Mouse (Mus musculus): ENCODE measurements around the gene Ebf1. TPM values are rescaled to one million over a fixed set of nuclear protein-coding genes. Genes with fewer than 3 reads are reported as not detected.

The Ebf1 gene
- polyA plus RNA-seq, 1 experiment from 2014 or later: 7.6 TPM

DNA sequence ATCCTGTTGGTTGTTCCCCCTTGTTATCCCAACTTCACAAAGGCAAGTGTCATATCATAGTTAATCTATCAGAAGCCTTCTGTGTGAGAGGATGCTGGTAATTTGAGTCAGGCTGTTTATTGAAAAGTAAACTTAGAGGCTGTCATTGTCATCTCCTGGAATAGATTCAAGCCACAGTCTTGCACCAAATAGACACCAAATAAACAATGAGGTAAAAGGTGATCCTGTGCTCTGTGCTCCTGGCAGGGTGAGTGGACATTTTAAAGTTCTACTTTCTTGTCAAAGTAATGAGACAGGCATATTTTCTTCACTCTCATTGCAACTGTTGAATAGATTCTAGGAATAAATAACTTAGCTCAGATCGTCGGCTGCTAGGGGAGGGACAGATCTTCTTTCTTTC is 327.3 kb downstream of the Ebf1 start:
- 84% methylated on average over 2 of the region's 2 CpGs for WGBS
- no peak overlapping the region for H3K27ac ChIP-seq
- no peaks in the 10 kb centered on the region for H3K4me1 ChIP-seq
- no peaks in the 10 kb centered on the region for H3K27me3 ChIP-seq (ENCODE audit: insufficient read depth, poor library complexity, severe bottlenecking)
- H3K4me3 ChIP-seq: no peak overlapping the region
- DNase-seq (ENCODE audit: low spot score): no peak
- no peaks in the 10 kb centered on the region for H3K36me3 ChIP-seq
- no peaks in the 10 kb centered on the region for H3K9me3 ChIP-seq

DNA sequence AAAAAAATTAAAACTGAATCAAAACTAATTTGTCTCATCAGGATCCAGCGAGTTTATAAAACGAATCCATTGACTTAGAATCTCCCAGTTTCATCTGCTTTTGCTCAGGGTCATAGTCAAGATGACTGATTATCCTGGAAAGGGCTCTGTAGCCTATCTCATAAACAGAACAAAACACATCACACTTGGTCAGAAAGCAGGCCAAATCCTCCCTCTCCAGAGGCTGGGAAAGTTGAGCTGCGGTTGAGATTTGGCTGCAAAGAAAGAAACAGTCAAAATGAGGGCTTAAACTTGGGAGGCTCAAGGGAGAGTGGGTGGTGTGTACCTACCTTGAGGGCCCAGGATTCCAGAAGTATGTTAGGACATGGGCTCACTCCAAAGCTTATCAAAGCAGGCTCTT is 329.5 kb downstream of the Ebf1 start:
- 79% methylated on average over 3 of the region's 3 CpGs for WGBS
- DNase-seq (ENCODE audit: low spot score): no peak
- H3K27ac ChIP-seq: no peak overlapping the region
- H3K36me3 ChIP-seq: no peaks in the 10 kb centered on the region
- no peaks in the 10 kb centered on the region for H3K9me3 ChIP-seq
- H3K4me3 ChIP-seq: no peak overlapping the region
- no peaks in the 10 kb centered on the region for H3K4me1 ChIP-seq
- H3K27me3 ChIP-seq (ENCODE audit: insufficient read depth, poor library complexity, severe bottlenecking): no peaks in the 10 kb centered on the region

DNA sequence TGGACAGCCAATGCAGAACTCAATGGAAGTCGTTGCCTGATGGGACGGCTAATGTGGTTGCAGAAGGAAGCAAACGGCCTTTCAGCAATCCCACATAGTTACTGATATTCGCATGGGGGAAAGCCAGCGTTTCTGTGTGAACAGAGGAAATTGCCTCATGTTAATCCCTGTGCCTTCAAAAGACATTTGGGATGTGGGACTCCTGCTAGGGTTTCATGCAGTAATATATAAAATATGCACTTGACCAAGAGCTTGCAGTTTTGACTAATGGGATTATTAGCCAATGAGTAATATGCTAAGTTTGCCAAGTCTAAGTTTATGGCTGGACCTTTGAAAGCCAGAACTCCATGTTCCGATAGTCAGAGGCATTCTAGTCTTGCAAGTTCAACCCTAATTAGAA is 331.4 kb downstream of the Ebf1 start:
- Histone ChIP-seq H3K4me1 (no peaks in the 10 kb centered on the region), H3K36me3 (no peaks in the 10 kb centered on the region), H3K9me3 (no peaks in the 10 kb centered on the region), H3K27me3 (ENCODE audit: insufficient read depth, poor library complexity, severe bottlenecking) (no peaks in the 10 kb centered on the region), H3K27ac (no peak overlapping the region), H3K4me3 (no peak overlapping the region)
- no peak for DNase-seq (ENCODE audit: low spot score)
- 84% methylated on average over 6 of the region's 6 CpGs for WGBS

DNA sequence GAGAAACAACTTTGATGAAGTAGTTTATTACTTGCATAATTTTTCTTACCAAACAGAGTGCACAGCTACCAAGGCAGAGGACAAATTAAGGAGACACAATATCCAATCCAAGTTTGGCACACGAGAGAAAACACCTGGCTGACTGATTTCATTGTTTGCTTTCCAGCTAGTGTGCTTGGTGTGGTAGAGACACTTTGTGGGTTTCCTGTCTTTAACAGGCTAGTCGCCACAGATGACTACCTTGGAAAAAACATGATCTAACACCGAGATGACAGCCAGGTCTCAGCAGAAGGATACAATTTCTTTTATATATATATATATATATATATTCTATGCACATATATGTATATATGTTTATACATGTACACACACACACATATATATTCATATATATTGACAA is 332.0 kb downstream of the Ebf1 start:
- no peak overlapping the region for H3K27ac ChIP-seq
- H3K27me3 ChIP-seq (ENCODE audit: insufficient read depth, poor library complexity, severe bottlenecking): no peaks in the 10 kb centered on the region
- no peaks in the 10 kb centered on the region for H3K4me1 ChIP-seq
- no peak for DNase-seq (ENCODE audit: low spot score)
- no peaks in the 10 kb centered on the region for H3K9me3 ChIP-seq
- 73% methylated on average over 3 of the region's 3 CpGs for WGBS
- no peak overlapping the region for H3K4me3 ChIP-seq
- no peaks in the 10 kb centered on the region for H3K36me3 ChIP-seq

DNA sequence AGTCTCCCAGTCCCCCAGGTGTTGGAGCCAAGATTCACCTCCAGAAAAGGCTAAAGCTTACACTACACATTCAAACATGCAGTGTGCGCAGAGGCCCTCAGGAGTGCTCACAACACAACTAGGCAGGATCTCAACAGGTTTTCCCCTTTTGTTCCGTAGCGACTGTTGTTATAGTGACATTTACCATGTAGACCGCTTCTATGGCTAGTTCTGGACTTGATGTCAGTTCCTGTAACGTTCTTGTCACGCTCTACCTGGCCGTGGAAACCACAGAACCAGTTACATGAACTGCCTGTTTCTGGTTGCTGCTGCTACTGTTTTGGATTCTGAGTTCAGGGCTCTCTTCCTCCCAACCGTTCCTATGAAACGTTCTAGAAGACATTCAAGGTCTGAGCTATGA is 333.2 kb downstream of the Ebf1 start:
- no peak overlapping the region for H3K27ac ChIP-seq
- H3K4me1 ChIP-seq: no peaks in the 10 kb centered on the region
- 84% methylated on average over 9 of the region's 9 CpGs for WGBS
- H3K36me3 ChIP-seq: no peaks in the 10 kb centered on the region
- no peaks in the 10 kb centered on the region for H3K9me3 ChIP-seq
- DNase-seq (ENCODE audit: low spot score): no peak
- H3K4me3 ChIP-seq: no peak overlapping the region
- no peaks in the 10 kb centered on the region for H3K27me3 ChIP-seq (ENCODE audit: insufficient read depth, poor library complexity, severe bottlenecking)

DNA sequence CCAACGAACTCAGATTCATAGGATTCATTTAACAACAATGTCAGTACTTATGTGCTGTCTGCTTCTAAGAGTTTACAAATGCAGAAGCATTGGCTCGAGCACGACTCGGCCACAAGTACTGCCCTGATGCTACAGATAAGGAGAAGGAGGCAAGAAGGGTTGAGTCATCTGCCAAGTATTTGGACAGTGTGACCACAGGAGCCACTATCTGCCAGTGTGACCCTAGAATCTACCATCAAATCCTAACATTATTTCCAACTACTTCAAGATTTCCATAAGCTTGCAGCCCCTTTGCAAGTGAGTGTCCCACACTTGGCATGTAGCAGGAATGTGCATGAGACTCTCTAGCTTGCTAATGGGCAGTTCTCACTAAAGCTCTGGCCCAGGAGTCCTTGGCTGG is 334.4 kb downstream of the Ebf1 start:
- Histone ChIP-seq H3K9me3 (no peaks in the 10 kb centered on the region), H3K4me1 (no peaks in the 10 kb centered on the region), H3K27ac (no peak overlapping the region), H3K36me3 (no peaks in the 10 kb centered on the region), H3K4me3 (no peak overlapping the region), H3K27me3 (ENCODE audit: insufficient read depth, poor library complexity, severe bottlenecking) (no peaks in the 10 kb centered on the region)
- no peak for DNase-seq (ENCODE audit: low spot score)
- whole genome bisulfite sequencing: 64% methylated on average over 4 of the region's 4 CpGs

DNA sequence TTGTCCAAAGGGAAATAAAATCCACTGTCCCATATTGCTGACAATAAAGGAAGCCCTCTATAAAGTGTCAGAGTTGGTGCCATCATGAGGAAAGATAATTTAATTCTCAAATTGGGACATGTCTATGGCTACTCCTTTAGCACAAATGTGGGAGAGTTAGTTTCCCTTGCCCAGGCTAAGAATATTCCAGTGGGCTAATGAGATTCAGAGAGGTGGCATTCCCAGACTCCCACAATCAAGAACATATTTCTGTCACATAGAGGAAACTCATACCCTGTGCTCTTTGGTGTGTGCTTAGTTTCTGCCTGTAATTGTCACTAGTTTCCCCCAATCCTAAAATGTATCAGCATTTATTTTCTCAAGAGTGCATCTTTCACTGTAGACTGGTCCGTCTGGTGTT is 336.2 kb downstream of the Ebf1 start:
- no peak overlapping the region for H3K27ac ChIP-seq
- H3K4me3 ChIP-seq: no peak overlapping the region
- H3K36me3 ChIP-seq: no peaks in the 10 kb centered on the region
- 86% methylated on average over 1 of the region's 1 CpGs for WGBS
- no peaks in the 10 kb centered on the region for H3K9me3 ChIP-seq
- no peak for DNase-seq (ENCODE audit: low spot score)
- H3K4me1 ChIP-seq: no peaks in the 10 kb centered on the region
- no peaks in the 10 kb centered on the region for H3K27me3 ChIP-seq (ENCODE audit: insufficient read depth, poor library complexity, severe bottlenecking)

DNA sequence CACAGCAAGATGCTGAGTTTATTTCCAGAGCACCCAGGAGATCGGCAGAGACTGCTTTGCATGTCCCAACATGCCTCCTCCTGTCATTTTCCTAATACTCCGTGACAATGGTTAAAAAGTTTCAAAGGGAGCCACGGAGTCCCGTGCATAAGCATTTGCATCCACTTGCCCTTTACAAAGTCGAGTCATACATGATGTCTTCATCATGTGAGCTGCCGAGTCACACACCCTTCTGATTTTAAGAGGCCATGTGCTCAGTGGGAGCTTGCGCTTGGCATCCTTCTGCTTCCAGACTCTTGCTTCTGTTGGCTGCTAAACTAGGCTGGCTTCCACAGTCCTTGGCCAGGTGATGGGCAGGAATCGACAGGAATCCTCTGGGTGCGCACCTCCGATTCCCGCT is 336.7 kb downstream of the Ebf1 start:
- H3K27ac ChIP-seq: no peak overlapping the region
- no peaks in the 10 kb centered on the region for H3K9me3 ChIP-seq
- no peaks in the 10 kb centered on the region for H3K4me1 ChIP-seq
- no peak overlapping the region for H3K4me3 ChIP-seq
- 81% methylated on average over 11 of the region's 11 CpGs for WGBS
- no peaks in the 10 kb centered on the region for H3K27me3 ChIP-seq (ENCODE audit: insufficient read depth, poor library complexity, severe bottlenecking)
- DNase-seq (ENCODE audit: low spot score): no peak
- H3K36me3 ChIP-seq: no peaks in the 10 kb centered on the region

DNA sequence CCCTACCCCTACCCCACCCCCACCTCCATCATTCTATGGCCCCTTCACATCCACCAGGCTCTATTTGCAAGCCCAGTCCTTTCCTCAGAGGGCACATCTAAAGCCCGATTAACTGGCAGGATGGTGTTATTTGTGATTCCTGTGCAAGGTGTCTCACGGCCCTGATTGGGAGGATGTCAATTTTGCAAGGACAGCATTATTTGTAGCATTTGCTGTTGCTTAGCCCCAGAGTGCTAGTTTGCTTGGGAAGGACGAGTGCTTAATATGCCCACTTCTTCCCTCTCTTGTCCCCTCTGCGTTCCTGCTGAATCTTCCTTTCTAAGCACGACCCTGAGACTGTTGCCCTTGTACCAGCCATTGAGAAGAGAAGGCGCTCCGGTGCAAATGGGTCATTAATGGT is 337.2 kb downstream of the Ebf1 start:
- Histone ChIP-seq H3K4me1 (no peaks in the 10 kb centered on the region), H3K4me3 (no peak overlapping the region), H3K36me3 (no peaks in the 10 kb centered on the region), H3K27ac (no peak overlapping the region), H3K27me3 (ENCODE audit: insufficient read depth, poor library complexity, severe bottlenecking) (no peaks in the 10 kb centered on the region), H3K9me3 (no peaks in the 10 kb centered on the region)
- 74% methylated on average over 7 of the region's 7 CpGs for WGBS
- no peak for DNase-seq (ENCODE audit: low spot score)

DNA sequence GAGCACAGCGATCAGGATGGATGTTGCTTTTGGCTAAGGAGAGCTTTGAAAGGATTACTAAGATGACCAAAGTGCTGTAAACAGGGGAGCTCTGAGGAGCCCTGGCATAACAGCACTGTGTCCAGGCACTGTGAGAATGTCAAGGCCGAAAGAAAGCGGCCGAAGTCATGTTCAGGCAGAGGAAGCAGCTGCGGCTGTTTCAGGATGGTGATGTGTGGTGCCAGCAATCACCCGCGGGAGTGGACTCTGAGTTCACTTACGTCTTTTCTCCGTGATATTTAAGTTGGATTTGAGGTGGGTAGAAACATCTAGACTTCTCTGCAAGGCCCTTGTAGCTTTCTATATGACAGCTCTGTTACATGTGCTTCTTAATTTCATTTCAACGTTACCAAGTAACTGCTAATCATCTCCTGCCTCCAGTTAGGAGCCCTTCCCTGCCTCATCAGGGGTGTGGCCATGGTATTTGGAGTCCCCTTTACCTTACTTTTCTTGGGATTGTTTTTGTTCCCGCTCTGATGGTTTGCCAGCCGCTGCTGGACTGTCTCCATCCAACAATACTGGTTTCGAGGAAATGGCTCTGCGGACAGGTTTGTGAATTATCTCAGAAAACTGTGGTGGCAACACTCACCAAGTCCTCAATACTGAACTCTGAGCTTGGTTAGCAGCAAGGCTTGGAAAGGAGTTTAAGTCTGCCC is 345.8 kb downstream of the Ebf1 start:
- no peak overlapping the region for H3K27ac ChIP-seq

DNA sequence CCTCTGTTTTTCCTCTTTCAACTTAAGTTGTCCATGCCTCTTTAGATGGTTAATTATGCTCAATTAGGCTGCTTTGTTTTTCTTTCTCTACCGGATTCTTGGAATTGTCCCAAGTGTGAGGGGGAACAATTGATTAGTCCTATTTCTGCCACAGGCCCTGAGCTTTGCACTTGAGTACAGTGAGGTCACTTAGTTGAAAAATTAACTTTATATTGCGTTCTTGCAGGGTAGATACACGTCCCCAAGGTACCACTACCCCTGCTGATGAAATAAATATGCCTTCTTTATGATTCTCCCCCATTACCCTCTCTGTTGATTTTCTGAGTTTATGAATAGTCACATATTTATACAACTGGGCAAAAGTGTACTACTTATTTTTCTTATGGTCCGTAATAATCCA is 351.9 kb downstream of the Ebf1 start:
- 69% methylated on average over 4 of the region's 4 CpGs for WGBS
- no peak overlapping the region for H3K27ac ChIP-seq
- H3K4me3 ChIP-seq: no peak overlapping the region
- DNase-seq (ENCODE audit: low spot score): no peak
- no peaks in the 10 kb centered on the region for H3K9me3 ChIP-seq
- H3K36me3 ChIP-seq: no peaks in the 10 kb centered on the region
- no peaks in the 10 kb centered on the region for H3K27me3 ChIP-seq (ENCODE audit: insufficient read depth, poor library complexity, severe bottlenecking)
- no peaks in the 10 kb centered on the region for H3K4me1 ChIP-seq

More for the DNA sequence above, 345.8 kb downstream of the Ebf1 start:
- 78% methylated on average over 14 of the region's 14 CpGs for WGBS
- Histone ChIP-seq H3K27me3 (ENCODE audit: insufficient read depth, poor library complexity, severe bottlenecking) (no peaks in the 10 kb centered on the region), H3K4me1 (no peaks in the 10 kb centered on the region), H3K36me3 (no peaks in the 10 kb centered on the region), H3K9me3 (no peaks in the 10 kb centered on the region), H3K4me3 (no peak overlapping the region)
- DNase-seq (ENCODE audit: low spot score): no peak

DNA sequence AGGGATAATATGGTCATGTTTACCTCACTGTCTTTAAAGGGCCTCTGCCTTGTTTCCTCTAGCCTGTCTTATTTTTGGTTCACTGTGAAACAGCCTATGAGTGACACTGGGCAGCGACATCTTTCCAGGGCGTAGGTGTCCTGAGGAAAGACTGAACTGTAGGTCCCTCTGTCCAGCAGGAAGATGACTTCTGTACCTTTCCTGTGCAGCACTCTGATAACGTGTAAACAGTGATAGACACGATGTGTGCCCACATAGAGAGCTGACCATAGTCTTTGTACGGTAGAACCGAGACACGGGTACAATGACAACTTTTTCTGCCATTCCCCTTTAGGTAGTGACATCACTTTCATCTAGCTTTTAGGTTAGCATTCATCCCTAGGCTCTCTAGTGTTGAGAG is 357.2 kb downstream of the Ebf1 start:
- Histone ChIP-seq H3K4me3 (no peak overlapping the region), H3K4me1 (0 out of 2 replicates have a peak, but pooled peaks cover 9% of the 10 kb centered on the region), H3K27ac (no peak overlapping the region), H3K9me3 (no peaks in the 10 kb centered on the region), H3K27me3 (ENCODE audit: insufficient read depth, poor library complexity, severe bottlenecking) (no peaks in the 10 kb centered on the region), H3K36me3 (no peaks in the 10 kb centered on the region)
- DNase-seq (ENCODE audit: low spot score): no peak
- 77% methylated on average over 7 of the region's 7 CpGs for WGBS

DNA sequence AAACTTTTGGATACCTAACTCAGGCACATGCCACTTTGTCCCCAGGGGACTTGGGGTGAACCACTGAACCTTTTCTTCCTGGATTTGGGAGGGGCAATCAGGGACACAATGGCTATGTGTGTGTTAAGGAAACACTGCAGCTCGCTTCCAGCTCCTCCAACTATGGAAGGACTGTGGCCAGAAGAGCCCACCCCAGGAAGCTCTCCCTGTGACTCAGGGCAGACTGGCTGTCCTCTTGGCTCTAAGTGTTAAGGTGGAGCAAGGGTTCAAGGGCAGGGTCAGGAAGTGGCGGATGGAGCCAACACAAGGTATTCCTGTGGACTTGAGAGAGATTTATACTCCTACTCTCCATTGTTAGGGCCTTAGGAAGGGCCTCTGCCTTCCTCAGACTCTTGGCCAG is 358.0 kb downstream of the Ebf1 start:
- H3K36me3 ChIP-seq: no peaks in the 10 kb centered on the region
- no peaks in the 10 kb centered on the region for H3K27me3 ChIP-seq (ENCODE audit: insufficient read depth, poor library complexity, severe bottlenecking)
- H3K9me3 ChIP-seq: no peaks in the 10 kb centered on the region
- WGBS: 67% methylated on average over 2 of the region's 2 CpGs
- 0 out of 2 replicates have a peak, but pooled peaks cover 9% of the 10 kb centered on the region for H3K4me1 ChIP-seq
- H3K4me3 ChIP-seq: no peak overlapping the region
- no peak for DNase-seq (ENCODE audit: low spot score)
- H3K27ac ChIP-seq: no peak overlapping the region

DNA sequence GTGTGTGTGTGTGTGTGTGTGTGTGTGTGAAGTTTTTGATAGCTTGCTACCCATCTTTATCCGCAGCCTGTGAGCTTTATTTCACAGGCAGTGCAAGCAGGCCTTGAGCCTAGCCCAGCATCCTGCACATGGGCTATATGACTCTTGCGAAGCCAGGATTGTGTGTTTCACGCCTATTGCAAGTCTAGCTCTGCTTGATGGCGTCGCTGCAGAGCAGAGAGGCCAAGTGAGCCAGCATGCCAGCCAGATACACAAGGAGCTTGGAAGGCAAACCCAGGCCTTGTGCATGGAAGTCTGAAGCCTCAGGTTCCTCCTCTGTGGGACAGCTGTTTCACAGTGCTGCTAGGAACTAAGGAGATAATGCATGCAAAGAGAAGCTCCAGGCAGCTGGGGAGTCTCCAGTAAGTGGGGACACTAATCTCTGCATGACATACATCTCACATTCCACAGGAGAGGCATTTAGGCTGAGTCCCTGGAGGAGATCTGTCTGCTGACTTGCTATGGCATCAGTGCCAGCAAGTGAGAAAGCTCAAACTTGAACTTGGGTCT is 359.2 kb downstream of the Ebf1 start:
- H3K27me3 ChIP-seq (ENCODE audit: insufficient read depth, poor library complexity, severe bottlenecking): no peaks in the 10 kb centered on the region
- H3K4me1 ChIP-seq: 0 out of 2 replicates have a peak, but pooled peaks cover 9% of the 10 kb centered on the region
- DNase-seq (ENCODE audit: low spot score): no peak
- H3K36me3 ChIP-seq: no peaks in the 10 kb centered on the region
- no peak overlapping the region for H3K27ac ChIP-seq
- H3K9me3 ChIP-seq: no peaks in the 10 kb centered on the region
- 70% methylated on average over 5 of the region's 5 CpGs for WGBS
- no peak overlapping the region for H3K4me3 ChIP-seq

Data from heart, embryonic 10.5 days (tissue).